Mouse (Mus musculus): Measurements from ENCODE around the gene Nudt6. TPM values are rescaled to one million over a fixed set of nuclear protein-coding genes. Genes with fewer than 3 reads are reported as not detected.

Nudt6 gene
- polyA plus RNA-seq, 1 experiment from 2014 or later, result 3.5 TPM

DNA sequence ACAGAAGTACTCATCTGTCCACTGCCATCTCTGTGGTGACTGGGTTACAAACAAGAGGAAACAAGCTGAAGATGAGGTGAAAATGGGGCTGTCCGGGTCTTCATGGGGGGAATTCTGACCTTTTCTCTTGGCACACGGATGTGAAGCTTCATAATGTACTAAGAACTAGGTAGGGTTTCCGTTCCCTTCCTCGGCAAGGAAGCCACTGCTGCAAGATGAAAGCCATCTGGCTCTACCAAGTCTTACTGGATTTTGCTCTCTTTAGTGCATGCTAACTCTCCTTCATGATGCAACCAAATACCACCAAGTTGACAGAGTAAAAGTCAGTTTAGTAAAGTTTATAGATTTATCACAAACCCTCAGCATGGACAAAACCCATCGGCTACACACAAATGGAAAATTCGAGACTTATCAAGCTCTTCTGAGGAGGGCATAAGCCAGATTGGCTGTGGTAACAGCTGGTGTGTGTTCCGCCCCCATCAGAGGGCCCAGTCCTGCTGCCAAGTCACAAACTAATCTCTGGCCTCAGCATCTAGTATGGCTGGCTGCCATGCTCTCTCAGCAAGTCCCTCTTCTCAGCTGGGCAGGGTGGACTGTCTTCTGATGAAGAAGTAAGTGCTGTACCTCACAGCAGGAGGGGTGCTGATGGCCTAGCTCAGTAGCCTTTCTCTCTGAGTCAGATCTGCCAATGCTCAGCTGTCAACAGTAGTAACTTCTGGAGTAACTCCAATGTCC is 21.2 kb downstream of the Nudt6 start:
- Histone ChIP-seq H3K36me3 (ENCODE audit: control insufficient read depth, insufficient read depth, low read length) (no peaks in the 10 kb centered on the region), H3K9ac (ENCODE audit: low read length) (no peak overlapping the region), H3K9me3 (ENCODE audit: control insufficient read depth, low read length) (no peaks in the 10 kb centered on the region), H3K27me3 (ENCODE audit: control insufficient read depth, insufficient read depth, low read length) (no peaks in the 10 kb centered on the region), H3K4me3 (ENCODE audit: low read depth, low read length) (no peak overlapping the region), H3K4me2 (ENCODE audit: low read depth, severe bottlenecking) (no peak overlapping the region), H3K4me1 (ENCODE audit: control insufficient read depth, insufficient read depth, low read length) (no peaks in the 10 kb centered on the region), H3K27ac (replicated peaks; ENCODE audit: low read depth, low read length) (no peak overlapping the region)
- DNase-seq (ENCODE audit: low spot score), result no peak
- WGBS, result 88% methylated on average over 7 of the region's 7 CpGs
- no peak for ATAC-seq (ENCODE audit: insufficient number of reproducible peaks, low FRiP score, low TSS enrichment, low read depth)

DNA sequence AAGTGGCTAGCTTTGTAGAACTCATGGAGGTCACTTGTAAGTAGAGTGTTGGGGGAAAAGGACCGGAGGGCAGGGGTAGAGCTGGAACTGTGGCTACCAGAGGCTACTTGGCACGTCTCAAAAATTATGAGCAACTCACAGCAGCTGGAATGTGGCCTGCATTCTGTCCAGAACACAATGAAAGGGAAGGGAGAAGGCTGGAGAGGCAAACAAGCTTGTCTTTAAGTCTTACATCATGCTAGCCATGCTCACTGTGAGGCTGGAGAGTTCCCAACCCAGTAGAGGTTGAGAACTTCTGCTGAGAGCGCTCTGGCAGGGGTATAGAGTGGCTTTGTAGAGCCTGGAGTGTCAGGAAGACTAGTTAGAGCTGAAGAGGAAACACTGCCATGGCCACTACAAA is 22.4 kb downstream of the Nudt6 start:
- no peaks in the 10 kb centered on the region for H3K4me1 ChIP-seq (ENCODE audit: control insufficient read depth, insufficient read depth, low read length)
- ATAC-seq (ENCODE audit: insufficient number of reproducible peaks, low FRiP score, low TSS enrichment, low read depth) (no peak), DNase-seq (ENCODE audit: low spot score) (no peak)
- no peak overlapping the region for H3K4me2 ChIP-seq (ENCODE audit: low read depth, severe bottlenecking)
- no peaks in the 10 kb centered on the region for H3K36me3 ChIP-seq (ENCODE audit: control insufficient read depth, insufficient read depth, low read length)
- H3K9ac ChIP-seq (ENCODE audit: low read length), result no peak overlapping the region
- H3K4me3 ChIP-seq (ENCODE audit: low read depth, low read length), result no peak overlapping the region
- WGBS, result 81% methylated on average over 3 of the region's 3 CpGs
- H3K27me3 ChIP-seq (ENCODE audit: control insufficient read depth, insufficient read depth, low read length), result no peaks in the 10 kb centered on the region
- no peak overlapping the region for H3K27ac ChIP-seq (replicated peaks; ENCODE audit: low read depth, low read length)
- no peaks in the 10 kb centered on the region for H3K9me3 ChIP-seq (ENCODE audit: control insufficient read depth, low read length)

DNA sequence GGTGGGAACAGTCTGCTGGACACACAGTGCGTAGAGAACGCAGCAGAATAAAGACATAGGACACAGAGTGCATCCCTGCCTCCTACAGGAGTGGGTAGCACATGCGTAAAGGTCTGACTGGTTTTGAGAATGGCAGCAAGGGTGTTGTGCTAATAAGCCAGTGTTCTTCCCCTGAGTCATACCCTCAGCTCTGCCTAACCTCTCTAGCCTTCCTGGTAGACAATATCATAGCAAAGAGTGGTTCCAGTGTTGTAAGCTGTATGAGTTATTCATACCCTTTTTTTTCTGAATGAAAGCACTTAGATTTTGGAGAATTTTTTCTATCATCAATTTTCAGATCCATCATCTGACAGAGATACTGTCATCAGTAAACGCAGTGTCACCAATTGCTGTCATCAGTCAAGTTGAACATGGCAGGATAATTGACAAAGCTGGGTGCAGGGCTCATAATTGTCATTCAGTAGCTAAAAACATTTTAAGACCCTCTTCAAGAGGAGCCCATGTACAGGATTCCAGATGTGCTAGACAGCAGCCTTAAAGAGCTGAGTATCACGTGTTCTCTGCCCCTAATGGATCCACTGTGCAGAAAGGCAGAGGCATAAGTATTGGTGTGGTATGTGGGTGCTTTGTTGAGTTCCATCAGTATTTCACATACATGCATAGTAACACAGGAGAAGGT is 22.9 kb downstream of the Nudt6 start:
- Histone ChIP-seq H3K27ac (replicated peaks; ENCODE audit: low read depth, low read length) (no peak overlapping the region), H3K9ac (ENCODE audit: low read length) (no peak overlapping the region), H3K9me3 (ENCODE audit: control insufficient read depth, low read length) (no peaks in the 10 kb centered on the region), H3K36me3 (ENCODE audit: control insufficient read depth, insufficient read depth, low read length) (no peaks in the 10 kb centered on the region), H3K4me3 (ENCODE audit: low read depth, low read length) (no peak overlapping the region), H3K4me2 (ENCODE audit: low read depth, severe bottlenecking) (no peak overlapping the region), H3K4me1 (ENCODE audit: control insufficient read depth, insufficient read depth, low read length) (no peaks in the 10 kb centered on the region), H3K27me3 (ENCODE audit: control insufficient read depth, insufficient read depth, low read length) (no peaks in the 10 kb centered on the region)
- DNase-seq (ENCODE audit: low spot score) (no peak), ATAC-seq (ENCODE audit: insufficient number of reproducible peaks, low FRiP score, low TSS enrichment, low read depth) (no peak)
- 93% methylated on average over 5 of the region's 5 CpGs for WGBS

DNA sequence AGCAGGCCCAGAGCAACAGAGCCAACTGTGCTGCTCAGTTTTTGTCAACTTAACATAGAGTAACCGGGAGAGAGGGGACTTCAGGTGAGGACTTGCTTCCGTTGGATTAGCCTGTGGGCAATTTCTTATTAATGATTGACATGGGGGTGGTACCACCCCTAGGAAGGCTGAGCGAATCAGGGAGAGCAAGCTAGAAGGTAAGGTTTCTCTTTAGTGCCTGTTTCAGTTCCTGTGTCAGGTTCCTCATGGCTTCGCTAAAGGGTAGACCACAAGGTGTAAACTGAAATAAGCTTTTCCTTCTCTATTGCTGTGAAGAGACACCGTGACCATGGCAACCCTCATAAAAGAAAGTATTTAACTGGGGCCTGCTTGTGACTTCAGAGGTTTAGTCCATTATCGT is 32.7 kb downstream of the Nudt6 start:
- Histone ChIP-seq H3K27ac (replicated peaks; ENCODE audit: low read depth, low read length) (no peak overlapping the region), H3K36me3 (ENCODE audit: control insufficient read depth, insufficient read depth, low read length) (no peaks in the 10 kb centered on the region), H3K4me1 (ENCODE audit: control insufficient read depth, insufficient read depth, low read length) (peaks cover 3% of the 10 kb centered on the region; the same call in 1 of the 2 replicates), H3K27me3 (ENCODE audit: control insufficient read depth, insufficient read depth, low read length) (no peaks in the 10 kb centered on the region), H3K9me3 (ENCODE audit: control insufficient read depth, low read length) (no peaks in the 10 kb centered on the region), H3K4me3 (ENCODE audit: low read depth, low read length) (no peak overlapping the region), H3K4me2 (ENCODE audit: low read depth, severe bottlenecking) (no peak overlapping the region), H3K9ac (ENCODE audit: low read length) (no peak overlapping the region)
- DNase-seq (ENCODE audit: low spot score) (no peak), ATAC-seq (ENCODE audit: insufficient number of reproducible peaks, low FRiP score, low TSS enrichment, low read depth) (no peak)
- 86% methylated on average over 6 of the region's 6 CpGs for WGBS

DNA sequence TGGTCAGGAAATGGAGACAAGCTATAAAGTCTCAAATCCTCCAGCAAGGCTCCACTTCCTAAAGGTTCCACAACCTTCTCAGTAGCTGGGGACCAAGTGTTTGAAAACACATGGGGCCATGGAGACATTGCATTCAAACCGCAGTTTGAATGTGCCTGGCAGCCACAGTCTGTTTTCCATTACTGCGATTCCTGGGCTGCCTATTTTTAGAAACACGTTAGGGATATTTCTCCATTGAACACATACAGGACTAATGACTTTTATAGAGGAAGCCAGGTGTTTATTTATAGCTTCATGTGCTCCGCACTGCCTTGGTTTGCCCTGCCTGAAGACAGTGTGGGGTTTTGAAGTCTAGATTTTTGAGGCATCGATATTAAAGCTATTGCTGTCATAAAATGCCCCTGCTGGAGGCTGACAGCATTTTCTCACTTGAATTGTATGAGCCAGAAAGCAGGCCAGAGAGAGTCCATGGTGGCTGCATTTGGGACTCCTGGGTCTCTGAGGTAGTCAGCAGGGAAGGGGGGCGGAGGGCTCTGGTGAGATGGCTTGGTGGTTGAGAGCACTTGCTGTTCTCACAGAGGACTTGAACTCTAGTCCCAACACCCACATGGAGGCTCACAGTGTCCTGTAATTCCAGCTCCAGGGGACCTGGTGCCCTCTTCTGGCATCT is 36.8 kb downstream of the Nudt6 start:
- peak; percentile 66 for DNase-seq (ENCODE audit: low spot score)
- 20% methylated on average over 6 of the region's 6 CpGs for WGBS
- no peaks in the 10 kb centered on the region for H3K36me3 ChIP-seq (ENCODE audit: control insufficient read depth, insufficient read depth, low read length)
- peaks cover 6% of the 10 kb centered on the region for H3K4me1 ChIP-seq (ENCODE audit: control insufficient read depth, insufficient read depth, low read length)
- no peaks in the 10 kb centered on the region for H3K9me3 ChIP-seq (ENCODE audit: control insufficient read depth, low read length)
- H3K4me3 ChIP-seq (ENCODE audit: low read depth, low read length), result no peak overlapping the region
- ATAC-seq (ENCODE audit: insufficient number of reproducible peaks, low FRiP score, low TSS enrichment, low read depth), result peak; percentile 74
- no peak overlapping the region for H3K4me2 ChIP-seq (ENCODE audit: low read depth, severe bottlenecking)
- H3K27me3 ChIP-seq (ENCODE audit: control insufficient read depth, insufficient read depth, low read length), result no peaks in the 10 kb centered on the region
- no peak overlapping the region for H3K9ac ChIP-seq (ENCODE audit: low read length)
- H3K27ac ChIP-seq (replicated peaks; ENCODE audit: low read depth, low read length), result peak overlapping the region; percentile 69

DNA sequence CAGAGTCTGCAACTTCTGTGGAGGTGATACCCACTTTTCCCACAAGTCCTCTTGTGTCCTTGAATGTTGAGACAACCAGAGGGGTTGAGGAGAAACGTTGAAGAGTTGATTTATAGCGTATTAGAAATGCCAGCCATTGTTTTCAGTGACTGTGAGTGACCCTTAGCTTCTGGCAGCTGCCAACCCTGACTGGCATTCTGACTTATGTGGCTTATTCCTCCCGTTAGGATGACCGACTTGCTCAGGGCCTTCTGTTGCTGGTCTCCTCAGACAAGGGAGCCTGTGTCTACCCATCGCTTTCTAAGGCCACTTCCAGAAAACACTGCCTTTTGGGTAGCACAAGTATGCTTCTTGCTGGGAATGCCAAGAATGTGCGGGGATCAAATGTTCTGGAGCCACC is 38.6 kb downstream of the Nudt6 start:
- Histone ChIP-seq H3K9me3 (ENCODE audit: control insufficient read depth, low read length) (no peaks in the 10 kb centered on the region), H3K4me2 (ENCODE audit: low read depth, severe bottlenecking) (no peak overlapping the region), H3K27ac (replicated peaks; ENCODE audit: low read depth, low read length) (no peak overlapping the region), H3K4me1 (ENCODE audit: control insufficient read depth, insufficient read depth, low read length) (peaks cover 6% of the 10 kb centered on the region), H3K4me3 (ENCODE audit: low read depth, low read length) (no peak overlapping the region), H3K27me3 (ENCODE audit: control insufficient read depth, insufficient read depth, low read length) (no peaks in the 10 kb centered on the region), H3K9ac (ENCODE audit: low read length) (no peak overlapping the region), H3K36me3 (ENCODE audit: control insufficient read depth, insufficient read depth, low read length) (no peaks in the 10 kb centered on the region)
- ATAC-seq (ENCODE audit: insufficient number of reproducible peaks, low FRiP score, low TSS enrichment, low read depth), result no peak
- DNase-seq (ENCODE audit: low spot score), result no peak
- WGBS, result 79% methylated on average over 6 of the region's 6 CpGs

DNA sequence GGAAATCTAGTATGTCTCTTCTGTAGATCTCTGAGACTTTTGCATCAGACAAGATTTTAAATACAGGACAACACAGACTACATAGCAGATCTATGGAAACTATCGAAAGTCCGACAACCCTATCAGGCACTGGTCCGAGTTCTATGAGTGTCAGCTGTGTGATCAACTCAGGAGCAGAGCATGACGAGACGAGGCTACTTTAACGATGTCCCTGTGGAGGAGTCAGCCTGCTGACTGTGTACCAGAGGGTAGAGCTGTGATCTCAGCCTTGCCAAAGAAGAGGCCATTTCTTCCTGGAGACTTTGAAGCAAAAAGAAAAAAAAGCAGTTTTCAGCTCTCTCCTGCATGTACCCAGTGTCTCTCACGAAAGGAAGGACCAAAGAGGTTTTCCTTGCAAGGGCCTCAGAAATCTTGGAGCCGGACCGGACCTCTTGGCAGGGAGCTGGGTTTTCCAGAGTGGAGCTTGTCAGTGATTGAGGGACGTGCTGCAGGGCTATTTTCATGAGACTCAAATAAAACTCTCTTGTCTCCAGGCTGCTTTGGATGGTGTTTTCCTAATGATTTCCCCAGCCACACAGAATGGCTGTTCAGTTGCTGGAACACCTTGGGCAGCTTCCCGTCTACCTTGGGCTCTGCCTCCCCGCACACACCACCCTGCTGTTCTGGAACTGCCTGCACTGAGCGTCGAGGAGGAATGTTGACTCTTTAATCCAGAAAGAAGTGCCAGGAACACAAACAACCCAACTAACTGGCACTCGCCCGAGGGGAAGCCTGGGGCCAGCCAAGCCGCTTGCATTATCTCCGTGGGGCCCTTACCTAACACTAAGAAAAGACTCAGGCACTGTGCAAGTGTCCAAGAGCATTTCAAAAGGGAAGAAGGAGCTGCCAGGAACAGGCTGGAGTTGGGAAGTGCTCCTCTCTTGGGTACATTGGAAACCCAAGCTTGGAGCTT is 39.8 kb downstream of the Nudt6 start:
- 66% methylated on average over 18 of the region's 18 CpGs for WGBS
- H3K27me3 ChIP-seq (ENCODE audit: control insufficient read depth, insufficient read depth, low read length), result no peaks in the 10 kb centered on the region
- H3K4me2 ChIP-seq (ENCODE audit: low read depth, severe bottlenecking), result no peak overlapping the region
- no peak overlapping the region for H3K9ac ChIP-seq (ENCODE audit: low read length)
- H3K36me3 ChIP-seq (ENCODE audit: control insufficient read depth, insufficient read depth, low read length), result no peaks in the 10 kb centered on the region
- H3K4me1 ChIP-seq (ENCODE audit: control insufficient read depth, insufficient read depth, low read length), result peaks cover 6% of the 10 kb centered on the region
- no peak overlapping the region for H3K27ac ChIP-seq (replicated peaks; ENCODE audit: low read depth, low read length)
- H3K9me3 ChIP-seq (ENCODE audit: control insufficient read depth, low read length), result no peaks in the 10 kb centered on the region
- ATAC-seq (ENCODE audit: insufficient number of reproducible peaks, low FRiP score, low TSS enrichment, low read depth) (no peak), DNase-seq (ENCODE audit: low spot score) (no peak)
- no peak overlapping the region for H3K4me3 ChIP-seq (ENCODE audit: low read depth, low read length)

DNA sequence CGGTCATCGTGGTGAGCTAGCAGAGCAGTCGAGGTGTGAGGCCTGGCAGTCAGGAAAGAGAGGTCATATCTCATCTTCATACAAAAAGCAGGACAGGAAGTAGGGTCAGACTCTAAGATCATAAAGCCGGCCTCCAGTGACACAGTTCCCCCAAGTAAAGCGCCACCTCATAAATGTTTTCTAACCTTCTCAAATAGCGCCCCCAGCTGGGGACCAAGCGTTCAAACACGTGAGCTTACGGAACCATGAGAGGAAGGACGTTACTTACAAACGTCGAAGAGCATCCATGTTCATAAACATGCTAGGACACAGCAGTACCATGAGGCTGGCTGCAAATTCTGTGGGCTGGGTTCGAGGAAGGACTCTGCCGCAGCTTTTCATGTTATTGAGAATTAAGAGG is 40.8 kb downstream of the Nudt6 start:
- DNase-seq (ENCODE audit: low spot score), result no peak
- H3K4me1 ChIP-seq (ENCODE audit: control insufficient read depth, insufficient read depth, low read length), result peaks cover 6% of the 10 kb centered on the region
- no peak overlapping the region for H3K4me2 ChIP-seq (ENCODE audit: low read depth, severe bottlenecking)
- ATAC-seq (ENCODE audit: insufficient number of reproducible peaks, low FRiP score, low TSS enrichment, low read depth), result no peak
- H3K27me3 ChIP-seq (ENCODE audit: control insufficient read depth, insufficient read depth, low read length), result no peaks in the 10 kb centered on the region
- no peaks in the 10 kb centered on the region for H3K36me3 ChIP-seq (ENCODE audit: control insufficient read depth, insufficient read depth, low read length)
- WGBS, result 86% methylated on average over 14 of the region's 14 CpGs
- no peak overlapping the region for H3K27ac ChIP-seq (replicated peaks; ENCODE audit: low read depth, low read length)
- H3K9me3 ChIP-seq (ENCODE audit: control insufficient read depth, low read length), result no peaks in the 10 kb centered on the region
- H3K4me3 ChIP-seq (ENCODE audit: low read depth, low read length), result no peak overlapping the region
- no peak overlapping the region for H3K9ac ChIP-seq (ENCODE audit: low read length)

Data from limb, embryonic 11.5 days (tissue).